Comparison of ENCODE assay signal across 9 mouse cellular contexts in genomic region chr2:174333239-174333890, GRCm38 (mm10). TPM values are rescaled to one million over a fixed set of nuclear protein-coding genes. Genes with fewer than 3 reads are reported as not detected.
DNase-seq lines count a peak whose midpoint lies in the region; ATAC-seq and TF ChIP-seq lines count a peak whose summit lies in the region.
"Had no signal": no experiment of that assay in that cellular context is flagged by ENCODE, and none has a peak within 500 bp of the region (broad histone marks: within the 10 kb centered on the region; RNA-seq: fewer than 3 reads in every experiment).

No protein-coding gene starts in this region.

- DNase-seq in forebrain, embryonic 10.5 days (ENCODE audit: extremely low spot score, low spot score): no peak
- no peak for DNase-seq in forebrain, postnatal 0 days
- DNase-seq in testis, postnatal 14 days (ENCODE audit: low spot score): peak; percentile 72
- no peak for DNase-seq in testis, postnatal 10 days (ENCODE audit: low spot score)
- DNase-seq in stomach, postnatal 0 days (ENCODE audit: low spot score): no peak
- DNase-seq in thymus, postnatal 4 days: no peak

- H3K9me3 ChIP-seq in forebrain, embryonic 10.5 days: peaks cover 7% of the 10 kb centered on the region
- H3K9me3 ChIP-seq in forebrain, postnatal 0 days (ENCODE audit: low read length): no peaks in the 10 kb centered on the region
- 0 out of 2 replicates have a peak, but pooled peaks cover 5% of the 10 kb centered on the region for H3K9me3 ChIP-seq in liver, embryonic 12.5 days (replicated peaks)
- no peaks in the 10 kb centered on the region for H3K9me3 ChIP-seq in stomach, postnatal 0 days (ENCODE audit: control insufficient read depth, low read length)

- WGBS in forebrain, embryonic 10.5 days: 76% methylated on average over 7 of the region's 7 CpGs
- WGBS in forebrain, postnatal 0 days: 45% methylated on average over 7 of the region's 7 CpGs
- 19% methylated on average over 7 of the region's 7 CpGs for WGBS in liver, embryonic 12.5 days (ENCODE audit: insufficient replicate concordance)
- WGBS in stomach, postnatal 0 days: 29% methylated on average over 7 of the region's 7 CpGs

- no peak for TF ChIP-seq CTCF in forebrain, postnatal 0 days (IDR thresholded peaks at IDR 0.05; ENCODE audit: low read depth)
- no peak for TF ChIP-seq CTCF in stomach, postnatal 0 days (IDR thresholded peaks at IDR 0.05; ENCODE audit: low read depth)

- no peak overlapping the region for H3K4me2 ChIP-seq in forebrain, postnatal 0 days (ENCODE audit: low read depth)
- peak overlapping the region; percentile 100 for H3K4me2 ChIP-seq in liver, embryonic 12.5 days
- peak overlapping the region; percentile 67 for H3K4me2 ChIP-seq in stomach, postnatal 0 days (replicated peaks; ENCODE audit: low read depth)

- H3K9ac ChIP-seq in forebrain, postnatal 0 days: no peak overlapping the region
- no peak overlapping the region for H3K9ac ChIP-seq in liver, embryonic 12.5 days
- no peak overlapping the region for H3K9ac ChIP-seq in stomach, postnatal 0 days (ENCODE audit: low read length)

- peaks cover 46% of the 10 kb centered on the region for H3K36me3 ChIP-seq in forebrain, embryonic 10.5 days (replicated peaks)
- H3K36me3 ChIP-seq in forebrain, postnatal 0 days (ENCODE audit: insufficient read depth): no peaks in the 10 kb centered on the region
- H3K36me3 ChIP-seq in liver, embryonic 12.5 days: peaks cover 47% of the 10 kb centered on the region
- no peaks in the 10 kb centered on the region; the same call in 1 of the 2 replicates for H3K36me3 ChIP-seq in stomach, postnatal 0 days (ENCODE audit: control insufficient read depth, insufficient read depth, low read length)

- peaks cover 71% of the 10 kb centered on the region for H3K4me1 ChIP-seq in forebrain, embryonic 10.5 days
- H3K4me1 ChIP-seq in forebrain, postnatal 0 days (ENCODE audit: insufficient read depth): peaks cover 17% of the 10 kb centered on the region; the same call in 1 of the 2 replicates
- peaks cover 84% of the 10 kb centered on the region for H3K4me1 ChIP-seq in liver, embryonic 12.5 days
- peaks cover 8% of the 10 kb centered on the region; the same call in 1 of the 2 replicates for H3K4me1 ChIP-seq in stomach, postnatal 0 days (replicated peaks; ENCODE audit: control insufficient read depth, insufficient read depth)

- no peak for ATAC-seq in forebrain, postnatal 0 days
- ATAC-seq in liver, embryonic 12.5 days: no peak
- ATAC-seq in stomach, postnatal 0 days (ENCODE audit: low FRiP score, low TSS enrichment): no peak
- ATAC-seq in inflammation-experienced regulatory T-cells, adult 6 months: no peak
- ATAC-seq: activated CD4-positive, CD25-positive, alpha-beta regulatory T cell, adult 4 months had no signal

- peaks cover 3% of the 10 kb centered on the region; the same call in 1 of the 2 replicates for H3K27me3 ChIP-seq in forebrain, embryonic 10.5 days (ENCODE audit: poor library complexity, severe bottlenecking)
- no peaks in the 10 kb centered on the region for H3K27me3 ChIP-seq in forebrain, postnatal 0 days (ENCODE audit: insufficient read depth, low read length)
- 0 out of 2 replicates have a peak, but pooled peaks cover 6% of the 10 kb centered on the region for H3K27me3 ChIP-seq in liver, embryonic 12.5 days (replicated peaks)
- H3K27me3 ChIP-seq in stomach, postnatal 0 days (ENCODE audit: control insufficient read depth, insufficient read depth, low read length): no peaks in the 10 kb centered on the region

- H3K4me3 ChIP-seq in forebrain, embryonic 10.5 days: 0 out of 2 replicates have a peak overlapping the region, but pooled peaks have one; percentile 98
- H3K4me3 ChIP-seq in forebrain, postnatal 0 days (ENCODE audit: low read depth, low read length): no peak overlapping the region
- H3K4me3 ChIP-seq in liver, embryonic 12.5 days: peak overlapping the region; percentile 11; the same call in 1 of the 2 replicates
- no peak overlapping the region for H3K4me3 ChIP-seq in stomach, postnatal 0 days (ENCODE audit: low read depth, low read length)

- TF ChIP-seq EP300 in stomach, postnatal 0 days (optimal IDR thresholded peaks at IDR 0.05): no peak

- H3K27ac ChIP-seq in forebrain, embryonic 10.5 days: no peak overlapping the region
- no peak overlapping the region for H3K27ac ChIP-seq in forebrain, postnatal 0 days (ENCODE audit: low read depth, low read length)
- 0 out of 2 replicates have a peak overlapping the region, but pooled peaks have one; percentile 22 for H3K27ac ChIP-seq in liver, embryonic 12.5 days
- no peak overlapping the region for H3K27ac ChIP-seq in stomach, postnatal 0 days (replicated peaks)

RNA-seq across cellular contexts. Expression of gene Gm20721, which starts 13.1 kb away (rescaled TPM):
- polyA plus RNA-seq in forebrain, embryonic 10.5 days (2016; fragmentation: Nextera tagmentation; extraction: Ambion mirVana): 5.9 and 8.1 TPM in 2 replicates
- not detected in 2 replicates for total RNA-seq in forebrain, postnatal 0 days (2014; rRNA removed)
- polyA plus RNA-seq in forebrain, postnatal 0 days (2015; fragmentation: Nextera tagmentation; extraction: Ambion mirVana): 8.6 and 10.5 TPM in 2 replicates
- 23.2 and 33.5 TPM in 2 replicates for polyA plus RNA-seq in liver, embryonic 12.5 days (2016; fragmentation: Nextera tagmentation; extraction: Ambion mirVana)
- 5.8 and 7.9 TPM in 2 replicates for polyA plus RNA-seq in stomach, postnatal 0 days (2015; fragmentation: Nextera tagmentation; extraction: Ambion mirVana)
- not detected for polyA plus RNA-seq in inflammation-experienced regulatory T-cells, adult 6 months (2017; shearing (Covaris generic))

RNA-seq across cellular contexts. Expression of gene Gnas, which starts 49.2 kb away (rescaled TPM):
- polyA plus RNA-seq in forebrain, embryonic 10.5 days (2016; fragmentation: Nextera tagmentation; extraction: Ambion mirVana): 880 and 928 TPM in 2 replicates
- 1,201 and 1,512 TPM in 2 replicates for total RNA-seq in forebrain, postnatal 0 days (2014; rRNA removed)
- 1,404 and 1,604 TPM in 2 replicates for polyA plus RNA-seq in forebrain, postnatal 0 days (2015; fragmentation: Nextera tagmentation; extraction: Ambion mirVana)
- polyA plus RNA-seq in liver, embryonic 12.5 days (2016; fragmentation: Nextera tagmentation; extraction: Ambion mirVana): 565 and 587 TPM in 2 replicates
- polyA plus RNA-seq in stomach, postnatal 0 days (2015; fragmentation: Nextera tagmentation; extraction: Ambion mirVana): 890 and 920 TPM in 2 replicates
- 100 to 1,000 TPM; 121 to 127 (median 126) TPM for polyA plus RNA-seq in inflammation-experienced regulatory T-cells, adult 6 months (2017; shearing (Covaris generic))

Comparison
In these comparisons a context has a peak if more than half of its experiments do, and no peak if none do; other contexts are left out.
1. H3K4me3 ChIP-seq: peak in forebrain, embryonic 10.5 days (single experiment) and liver, embryonic 12.5 days (single experiment); none in forebrain, postnatal 0 days (single experiment) and stomach, postnatal 0 days (single experiment).